Mouse (Mus musculus) MEL (cell line): ENCODE data around the gene Nsmf. TPM values are rescaled to one million over a fixed set of nuclear protein-coding genes. Genes with fewer than 3 reads are reported as not detected.

Experiments
- DNase-seq: peaks from one replicate; pipeline ENCODE4 v3.0.0; 2011; ENCODE audit warnings: low read depth, low spot score
- H3K27ac ChIP-seq: 2 replicates; pipeline ENCODE4 v1.5.1; 2012; ENCODE audit warnings: low read depth, mild to moderate bottlenecking, control low read depth, low read length, moderate library complexity; ENCODE audit not compliant: control insufficient read depth
- H3K27me3 ChIP-seq, 2 experiments: fragments of 150-350 bp in 1 of 2; sonication (generic) in 1 of 2; 2 replicates each; pipeline ENCODE4 v1.6.1; 2012; ENCODE audit warnings: low read length in 2 of 2, mild to moderate bottlenecking in 2 of 2, improper control_type of control experiment in 1 of 2, moderate library complexity in 1 of 2; ENCODE audit not compliant: insufficient read depth in 2 of 2, control insufficient read depth in 1 of 2
- H3K36me3 ChIP-seq, 2 experiments: 2 replicates each; pipeline ENCODE4 v1.6.1; 2012 to 2014; ENCODE audit warnings: low read length in 2 of 2, improper control_type of control experiment in 1 of 2, inconsistent platforms in 1 of 2, mild to moderate bottlenecking in 1 of 2; ENCODE audit not compliant: insufficient read depth in 2 of 2, control insufficient read depth in 1 of 2
- H3K4me1 ChIP-seq, 2 experiments: fragments of 150-350 bp in 1 of 2; sonication (generic) in 1 of 2; 2 replicates each; pipeline ENCODE4 v1.6.1; 2012; ENCODE audit warnings: low read length in 2 of 2, improper control_type of control experiment in 1 of 2, mild to moderate bottlenecking in 1 of 2; ENCODE audit not compliant: insufficient read depth in 2 of 2, control insufficient read depth in 1 of 2
- H3K4me3 ChIP-seq, 2 experiments: fragments of 150-350 bp in 1 of 2; sonication (generic) in 1 of 2; 2 replicates each; pipeline ENCODE4 v1.5.1; 2012; ENCODE audit warnings: low read depth in 2 of 2, low read length in 2 of 2, mild to moderate bottlenecking in 2 of 2, moderate library complexity in 2 of 2, control low read depth in 1 of 2, improper control_type of control experiment in 1 of 2; ENCODE audit not compliant: control insufficient read depth in 1 of 2, insufficient read depth in 1 of 2
- H3K79me2 ChIP-seq: 2 replicates; pipeline ENCODE4 v1.6.1; 2012; ENCODE audit warnings: mild to moderate bottlenecking, low read length, moderate library complexity; ENCODE audit not compliant: control insufficient read depth, poor library complexity, insufficient read depth
- H3K9ac ChIP-seq: 2 replicates; pipeline ENCODE4 v1.6.1; 2012; ENCODE audit warnings: low read depth, mild to moderate bottlenecking, control low read depth, low read length, moderate library complexity; ENCODE audit not compliant: control insufficient read depth, poor library complexity, severe bottlenecking
- H3K9me3 ChIP-seq: fragments of 150-350 bp; sonication (generic); replicated peaks from 2 replicates; pipeline ENCODE4 v1.6.1; 2012; ENCODE audit warnings: mild to moderate bottlenecking, low read length, improper control_type of control experiment, moderate library complexity; ENCODE audit not compliant: insufficient read depth
- BHLHE40 ChIP-seq: IDR thresholded peaks from 2 replicates; pipeline ENCODE4 v1.6.1; 2012; ENCODE audit warnings: low read depth, mild to moderate bottlenecking, inconsistent platforms, low read length, improper control_type of control experiment, borderline replicate concordance
- CHD1 ChIP-seq: IDR thresholded peaks from 2 replicates; pipeline ENCODE4 v1.6.1; 2012; ENCODE audit warnings: low read depth, mild to moderate bottlenecking, inconsistent platforms, low read length, improper control_type of control experiment
- CHD2 ChIP-seq: IDR thresholded peaks from 2 replicates; pipeline ENCODE4 v1.6.1; 2011; ENCODE audit warnings: low read length, improper control_type of control experiment
- CTCF ChIP-seq, 3 experiments: IDR thresholded peaks in 2 of 3; conservative IDR thresholded peaks in 1 of 3; 2 replicates each; pipeline ENCODE4 v1.5.1; 2011 to 2012; ENCODE audit warnings: low read length in 3 of 3, low read depth in 2 of 3, mild to moderate bottlenecking in 2 of 3, improper control_type of control experiment in 1 of 3, inconsistent platforms in 1 of 3, mixed read lengths in 1 of 3, moderate library complexity in 1 of 3; ENCODE audit not compliant: control insufficient read depth in 1 of 3, insufficient read depth in 1 of 3, poor library complexity in 1 of 3, severe bottlenecking in 1 of 3
- E2F4 ChIP-seq: IDR thresholded peaks from 2 replicates; pipeline ENCODE4 v1.6.1; 2011; ENCODE audit warnings: low read depth, low read length, improper control_type of control experiment, borderline replicate concordance
- ELF1 ChIP-seq: IDR thresholded peaks from 2 replicates; pipeline ENCODE4 v1.6.1; 2014; ENCODE audit warnings: low read depth, mild to moderate bottlenecking, inconsistent platforms, low read length, improper control_type of control experiment, moderate library complexity
- ETS1 ChIP-seq: IDR thresholded peaks from 2 replicates; pipeline ENCODE4 v1.6.1; 2012; ENCODE audit warnings: low read depth, mild to moderate bottlenecking, inconsistent platforms, low read length, improper control_type of control experiment, moderate library complexity
- GABPA ChIP-seq: IDR thresholded peaks from 2 replicates; pipeline ENCODE4 v1.6.1; 2012; ENCODE audit warnings: low read depth, mild to moderate bottlenecking, inconsistent platforms, low read length, improper control_type of control experiment, moderate library complexity
- GATA1 ChIP-seq: IDR thresholded peaks from 2 replicates; pipeline ENCODE4 v1.6.1; 2011; ENCODE audit warnings: low read depth, low read length, improper control_type of control experiment
- HCFC1 ChIP-seq: IDR thresholded peaks from 2 replicates; pipeline ENCODE4 v1.6.1; 2012; ENCODE audit warnings: low read depth, mild to moderate bottlenecking, inconsistent platforms, low read length, improper control_type of control experiment, moderate library complexity
- JUND ChIP-seq: IDR thresholded peaks from 2 replicates; pipeline ENCODE4 v1.6.1; 2011; ENCODE audit warnings: low read depth, mild to moderate bottlenecking, improper control_type of control experiment, low read length
- KAT2A ChIP-seq: conservative IDR thresholded peaks from 2 replicates; pipeline ENCODE4 v1.6.1; 2012; ENCODE audit warnings: low read depth, low read length, improper control_type of control experiment, inconsistent platforms
- MAFK ChIP-seq: IDR thresholded peaks from 2 replicates; pipeline ENCODE4 v1.6.1; 2011; ENCODE audit warnings: low read depth, mild to moderate bottlenecking, low read length, improper control_type of control experiment, borderline replicate concordance
- MAX ChIP-seq: IDR thresholded peaks from 2 replicates; pipeline ENCODE4 v1.6.1; 2011; ENCODE audit warnings: low read length, improper control_type of control experiment
- MEF2A ChIP-seq: IDR thresholded peaks from 2 replicates; pipeline ENCODE4 v1.6.1; 2014; ENCODE audit warnings: low read depth, mild to moderate bottlenecking, inconsistent platforms, low read length, improper control_type of control experiment; ENCODE audit not compliant: poor library complexity, insufficient replicate concordance, severe bottlenecking; ENCODE audit errors: extremely low read depth
- MXI1 ChIP-seq: IDR thresholded peaks from 2 replicates; pipeline ENCODE4 v1.6.1; 2011; ENCODE audit warnings: mild to moderate bottlenecking, low read depth, low read length, improper control_type of control experiment
- MYB ChIP-seq: IDR thresholded peaks from 2 replicates; pipeline ENCODE4 v1.6.1; 2011; ENCODE audit warnings: mild to moderate bottlenecking, low read depth, low read length, improper control_type of control experiment
- MYC ChIP-seq: IDR thresholded peaks from 2 replicates; pipeline ENCODE4 v1.6.1; 2011; ENCODE audit warnings: low read depth, mild to moderate bottlenecking, low read length, improper control_type of control experiment, moderate library complexity
- NELFE ChIP-seq: IDR thresholded peaks from 2 replicates; pipeline ENCODE4 v1.6.1; 2011; ENCODE audit warnings: low read depth, low read length, improper control_type of control experiment
- NRF1 ChIP-seq: IDR thresholded peaks from 2 replicates; pipeline ENCODE4 v1.6.1; 2014; ENCODE audit warnings: low read depth, mild to moderate bottlenecking, inconsistent platforms, low read length, improper control_type of control experiment, moderate library complexity; ENCODE audit not compliant: poor library complexity, insufficient read depth, severe bottlenecking
- POLR2A ChIP-seq, 2 experiments: IDR thresholded peaks; 2 replicates each; pipeline ENCODE4 v1.6.1; 2011 to 2012; ENCODE audit warnings: low read length in 2 of 2, mild to moderate bottlenecking in 2 of 2, control low read depth in 1 of 2, improper control_type of control experiment in 1 of 2, low read depth in 1 of 2, moderate library complexity in 1 of 2; ENCODE audit not compliant: control insufficient read depth in 1 of 2, insufficient read depth in 1 of 2, poor library complexity in 1 of 2
- POLR2AphosphoS2 ChIP-seq: IDR thresholded peaks from 2 replicates; pipeline ENCODE4 v1.6.1; 2011; ENCODE audit warnings: low read length, improper control_type of control experiment
- POLR2AphosphoS5 ChIP-seq: IDR thresholded peaks from 2 replicates; pipeline ENCODE4 v1.6.1; 2012; ENCODE audit warnings: low read depth, borderline replicate concordance, mild to moderate bottlenecking, inconsistent platforms, low read length, moderate library complexity, mixed read lengths
- RAD21 ChIP-seq: IDR thresholded peaks from 2 replicates; pipeline ENCODE4 v1.6.1; 2011; ENCODE audit warnings: mild to moderate bottlenecking, low read depth, low read length, improper control_type of control experiment
- RCOR1 ChIP-seq: IDR thresholded peaks from 2 replicates; pipeline ENCODE4 v1.6.1; 2012; ENCODE audit warnings: low read depth, mild to moderate bottlenecking, inconsistent platforms, low read length, improper control_type of control experiment
- SIN3A ChIP-seq: IDR thresholded peaks from 2 replicates; pipeline ENCODE4 v1.6.1; 2012; ENCODE audit warnings: low read length, improper control_type of control experiment, inconsistent platforms
- SMC3 ChIP-seq: IDR thresholded peaks from 2 replicates; pipeline ENCODE4 v1.6.1; 2011; ENCODE audit warnings: low read depth, low read length, improper control_type of control experiment
- TAL1 ChIP-seq: IDR thresholded peaks from 2 replicates; pipeline ENCODE4 v1.6.1; 2012; ENCODE audit warnings: mild to moderate bottlenecking, inconsistent platforms, low read length, moderate library complexity, mixed read lengths
- TBP ChIP-seq: IDR thresholded peaks from 2 replicates; pipeline ENCODE4 v1.8.0; 2011; ENCODE audit warnings: low read depth, low read length, improper control_type of control experiment
- USF1 ChIP-seq: IDR thresholded peaks from 2 replicates; pipeline ENCODE4 v1.6.1; 2014; ENCODE audit warnings: low read depth, mild to moderate bottlenecking, inconsistent platforms, low read length, improper control_type of control experiment, moderate library complexity
- USF2 ChIP-seq, 2 experiments: IDR thresholded peaks; 2 replicates each; pipeline ENCODE4 v1.6.1; 2011 to 2012; ENCODE audit warnings: improper control_type of control experiment in 2 of 2, low read length in 2 of 2, borderline replicate concordance in 1 of 2, inconsistent platforms in 1 of 2, low read depth in 1 of 2, mild to moderate bottlenecking in 1 of 2; ENCODE audit not compliant: insufficient read depth in 1 of 2
- ZC3H11A ChIP-seq: IDR thresholded peaks from 2 replicates; pipeline ENCODE4 v1.6.1; 2012; ENCODE audit warnings: low read depth, mild to moderate bottlenecking, inconsistent platforms, low read length, improper control_type of control experiment
- ZKSCAN1 ChIP-seq: IDR thresholded peaks from 2 replicates; pipeline ENCODE4 v1.6.1; 2012; ENCODE audit warnings: low read depth, mild to moderate bottlenecking, inconsistent platforms, low read length, improper control_type of control experiment, moderate library complexity
- ZMIZ1 ChIP-seq: IDR thresholded peaks from 2 replicates; pipeline ENCODE4 v1.6.1; 2012; ENCODE audit warnings: low read depth, mild to moderate bottlenecking, inconsistent platforms, low read length, improper control_type of control experiment, moderate library complexity
- ZNF384 ChIP-seq: IDR thresholded peaks from 2 replicates; pipeline ENCODE4 v1.6.1; 2012; ENCODE audit warnings: low read depth, mild to moderate bottlenecking, inconsistent platforms, low read length, improper control_type of control experiment
- polyA plus RNA-seq, 2 experiments: library from polyadenylated mRNA; stranded (reverse) in 1 of 2; unstranded in 1 of 2; fragments of >175 nt in 1 of 2; fragments of >200 nt in 1 of 2; gene quantifications; 2 replicates each; pipeline versions ENCODE4 v1.2.1 to v1.2.4; 2012; ENCODE audit warnings: low replicate concordance in 2 of 2, low read depth in 1 of 2; ENCODE audit not compliant: insufficient read length in 2 of 2, insufficient read depth in 1 of 2, missing spikeins in 1 of 2
- total RNA-seq: library from RNA; depleted of rRNA; stranded (reverse); fragments of 300-350 nt; gene quantifications from 2 replicates; pipeline ENCODE4 v1.2.3, GENCODE M21; 2012

The Nsmf gene
- total and polyA plus RNA-seq, 3 experiments: 13.3 to 25.8 TPM; not detected in 1

DNA sequence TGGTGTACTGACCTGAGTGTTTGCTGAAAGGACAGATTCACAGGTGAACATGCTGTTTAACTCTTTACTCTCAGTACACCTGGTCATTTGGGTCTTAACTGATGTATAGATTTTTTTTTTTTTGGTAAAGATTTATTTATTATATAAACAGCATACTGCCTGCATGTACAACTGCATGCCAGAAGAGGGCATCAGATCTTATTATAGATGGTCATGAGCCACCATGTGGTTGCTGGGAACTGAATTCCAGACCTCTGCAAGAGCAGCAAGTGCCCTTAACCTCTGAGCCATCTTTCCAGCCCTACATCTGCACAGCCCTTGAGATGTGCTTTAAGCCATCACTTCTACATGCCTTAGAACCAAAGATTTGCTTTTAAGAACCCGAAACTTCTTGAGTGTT is 31.5 kb upstream of the Nsmf start:
- H3K9ac ChIP-seq: no peak overlapping the region

DNA sequence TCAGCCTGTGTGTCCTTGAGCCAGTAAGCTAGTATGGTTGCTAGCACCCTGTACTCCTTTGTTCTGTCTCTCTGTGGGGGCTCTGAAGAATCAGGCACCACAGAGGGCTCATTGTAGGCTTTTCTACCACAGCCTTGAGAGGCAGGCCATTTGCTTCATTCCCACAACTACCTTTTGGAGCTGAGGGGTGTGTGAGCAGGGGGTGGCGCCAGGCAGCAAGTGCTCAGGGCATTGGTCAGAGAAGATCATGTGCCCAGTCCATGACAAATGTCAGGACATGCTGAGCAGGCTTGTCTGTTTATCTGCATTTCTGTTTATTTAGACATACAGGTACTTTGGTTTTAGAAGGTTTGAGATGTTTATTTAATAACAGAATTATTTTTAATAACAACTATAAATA is 29.0 kb upstream of the Nsmf start:
- Histone ChIP-seq H3K27me3 (no peaks in the 10 kb centered on the region), H3K9me3 (no peaks in the 10 kb centered on the region), H3K9ac (no peak overlapping the region), H3K27ac (no peak overlapping the region), H3K36me3 (no peaks in the 10 kb centered on the region), H3K4me1 (no peaks in the 10 kb centered on the region), H3K79me2 (no peaks in the 10 kb centered on the region), H3K4me3 (no peak overlapping the region)
- TF ChIP-seq USF1 (peak; percentile 54), POLR2A (IDR thresholded peaks at IDR 0.05; ENCODE audit: control insufficient read depth in 1 of 2, insufficient read depth in 1 of 2, low read depth in 1 of 2, low read length in 2 of 2, poor library complexity in 1 of 2) (no peak), SIN3A (no peak), NELFE (no peak), POLR2AphosphoS5 (no peak)
- DNase-seq: no peak

More for the DNA sequence above, 31.5 kb upstream of the Nsmf start:
- Histone ChIP-seq H3K27me3 (no peaks in the 10 kb centered on the region), H3K4me1 (no peaks in the 10 kb centered on the region), H3K27ac (no peak overlapping the region), H3K9me3 (no peaks in the 10 kb centered on the region), H3K36me3 (no peaks in the 10 kb centered on the region)
- peak; percentile 56 for DNase-seq
- no peak for TF ChIP-seq HCFC1
- no peak for TF ChIP-seq USF1
- TF ChIP-seq NELFE: no peak
- TF ChIP-seq TAL1: no peak
- no peak for TF ChIP-seq RCOR1
- TF ChIP-seq MXI1: no peak
- no peak for TF ChIP-seq MEF2A
- no peak for TF ChIP-seq ELF1
- peak; percentile 50 for TF ChIP-seq RAD21
- no peak for TF ChIP-seq E2F4
- no peak for TF ChIP-seq NRF1
- TF ChIP-seq POLR2AphosphoS2: no peak
- no peak for TF ChIP-seq TBP
- TF ChIP-seq GABPA: no peak
- no peak for TF ChIP-seq KAT2A
- TF ChIP-seq ETS1: no peak
- TF ChIP-seq CTCF (IDR thresholded peaks at IDR 0.05 in 2 of 3, conservative IDR thresholded peaks at IDR 0.05 in 1 of 3; ENCODE audit: control insufficient read depth in 1 of 3, insufficient read depth in 1 of 3, low read depth in 2 of 3, low read length in 3 of 3, poor library complexity in 1 of 3, severe bottlenecking in 1 of 3): peak; percentile 28 to 65 (median 36)
- no peak for TF ChIP-seq MAFK
- no peak for TF ChIP-seq ZMIZ1
- no peak for TF ChIP-seq CHD2
- no peak for TF ChIP-seq ZKSCAN1
- TF ChIP-seq SMC3: peak; percentile 67
- TF ChIP-seq MYB: no peak
- TF ChIP-seq MAX: no peak
- TF ChIP-seq JUND: no peak
- no peak for TF ChIP-seq POLR2AphosphoS5
- TF ChIP-seq ZNF384: peak; percentile 72
- no peak for TF ChIP-seq GATA1
- no peak for TF ChIP-seq USF2 (IDR thresholded peaks at IDR 0.05; ENCODE audit: borderline replicate concordance in 1 of 2, insufficient read depth in 1 of 2, low read depth in 1 of 2, low read length in 2 of 2)
- TF ChIP-seq BHLHE40: no peak
- TF ChIP-seq CHD1: no peak
- TF ChIP-seq MYC: peak; percentile 81
- TF ChIP-seq ZC3H11A: peak; percentile 37
- 0 out of 2 replicates have a peak, but pooled peaks have one; percentile 23 for TF ChIP-seq SIN3A
- TF ChIP-seq, all 39 proteins: peak for 7
- Histone ChIP-seq H3K4me3 (no peak overlapping the region), H3K79me2 (no peaks in the 10 kb centered on the region)
